Comparison of ENCODE assay signal across 8 mouse cellular contexts in genomic region chr17:63849151-63849550, GRCm38 (mm10). TPM values are rescaled to one million over a fixed set of nuclear protein-coding genes. Genes with fewer than 3 reads are reported as not detected.
DNase-seq lines count a peak whose midpoint lies in the region; ATAC-seq and TF ChIP-seq lines count a peak whose summit lies in the region.

No protein-coding gene starts in this region.

- H3K4me1 ChIP-seq in embryonic facial prominence, embryonic 12.5 days = 0 out of 2 replicates have a peak, but pooled peaks cover 3% of the 10 kb centered on the region
- H3K4me1 ChIP-seq in hindbrain, postnatal 0 days (ENCODE audit: insufficient read depth, low read length) = no peaks in the 10 kb centered on the region
- no peaks in the 10 kb centered on the region for H3K4me1 ChIP-seq in midbrain, embryonic 16.5 days (ENCODE audit: control insufficient read depth, insufficient read depth, low read length)

- no peaks in the 10 kb centered on the region for H3K36me3 ChIP-seq in embryonic facial prominence, embryonic 12.5 days
- no peaks in the 10 kb centered on the region for H3K36me3 ChIP-seq in hindbrain, postnatal 0 days (ENCODE audit: insufficient read depth, low read length)
- no peaks in the 10 kb centered on the region for H3K36me3 ChIP-seq in midbrain, embryonic 16.5 days (ENCODE audit: control insufficient read depth, insufficient read depth, low read length)

- no peaks in the 10 kb centered on the region for H3K9me3 ChIP-seq in embryonic facial prominence, embryonic 12.5 days
- H3K9me3 ChIP-seq in hindbrain, postnatal 0 days (ENCODE audit: low read length) = no peaks in the 10 kb centered on the region
- no peaks in the 10 kb centered on the region for H3K9me3 ChIP-seq in midbrain, embryonic 16.5 days (replicated peaks; ENCODE audit: control insufficient read depth, low read length, poor library complexity, severe bottlenecking)

- peak overlapping the region; percentile 56 for H3K4me2 ChIP-seq in embryonic facial prominence, embryonic 12.5 days (replicated peaks)
- peak overlapping the region; percentile 77 for H3K4me2 ChIP-seq in hindbrain, postnatal 0 days (ENCODE audit: low read depth, low read length)
- H3K4me2 ChIP-seq in midbrain, embryonic 16.5 days (ENCODE audit: low read length) = peak overlapping the region; percentile 71

- TF ChIP-seq CTCF in hindbrain, postnatal 0 days (IDR thresholded peaks at IDR 0.05; ENCODE audit: low read depth) = no peak

- H3K27ac ChIP-seq in embryonic facial prominence, embryonic 12.5 days = peak overlapping the region; percentile 54
- peak overlapping the region; percentile 77 for H3K27ac ChIP-seq in hindbrain, postnatal 0 days
- peak overlapping the region; percentile 31 for H3K27ac ChIP-seq in midbrain, embryonic 16.5 days (ENCODE audit: low read length)

- peak overlapping the region; percentile 77 for H3K9ac ChIP-seq in embryonic facial prominence, embryonic 12.5 days
- peak overlapping the region; percentile 68 for H3K9ac ChIP-seq in hindbrain, postnatal 0 days (replicated peaks; ENCODE audit: low read length)
- peak overlapping the region; percentile 79 for H3K9ac ChIP-seq in midbrain, embryonic 16.5 days (ENCODE audit: low read depth, low read length)

- H3K27me3 ChIP-seq in embryonic facial prominence, embryonic 12.5 days = no peaks in the 10 kb centered on the region
- H3K27me3 ChIP-seq in hindbrain, postnatal 0 days (ENCODE audit: insufficient read depth, low read length) = no peaks in the 10 kb centered on the region
- no peaks in the 10 kb centered on the region for H3K27me3 ChIP-seq in midbrain, embryonic 16.5 days (ENCODE audit: control insufficient read depth, insufficient read depth, low read depth, low read length)

- 8% methylated on average over 6 of the region's 6 CpGs for WGBS in embryonic facial prominence, embryonic 12.5 days
- WGBS in hindbrain, postnatal 0 days = 6% methylated on average over 6 of the region's 6 CpGs
- WGBS in midbrain, embryonic 16.5 days = 2% methylated on average over 6 of the region's 6 CpGs

- peak overlapping the region; percentile 66 for H3K4me3 ChIP-seq in embryonic facial prominence, embryonic 12.5 days
- H3K4me3 ChIP-seq in hindbrain, postnatal 0 days (ENCODE audit: low read length) = peak overlapping the region; percentile 63
- H3K4me3 ChIP-seq in midbrain, embryonic 16.5 days (ENCODE audit: low read depth, low read length) = peak overlapping the region; percentile 59

- peak; percentile 13 for DNase-seq in kidney, postnatal 10 days
- no peak for DNase-seq in kidney, postnatal 25 days
- peak; percentile 2 for DNase-seq in hindbrain, postnatal 0 days (ENCODE audit: low spot score)
- no peak for DNase-seq in cerebellum, postnatal 4 days (ENCODE audit: low spot score in 2 of 2)
- no peak for DNase-seq in MN1 (ENCODE audit: low spot score)
- no peak for DNase-seq in right cerebral cortex, postnatal 10 days (ENCODE audit: low spot score in 2 of 2)

- ATAC-seq in embryonic facial prominence, embryonic 12.5 days (ENCODE audit: insufficient number of reproducible peaks, insufficient read depth, low FRiP score, low TSS enrichment) = no peak
- peak; percentile 14; the same call in 1 of the 2 replicates for ATAC-seq in hindbrain, postnatal 0 days
- peak; percentile 46 for ATAC-seq in midbrain, embryonic 16.5 days

RNA-seq across cellular contexts. Expression of gene Fer, which starts 13.7 kb away (rescaled TPM):
- polyA plus RNA-seq in embryonic facial prominence, embryonic 12.5 days (2016; fragmentation: Nextera tagmentation; extraction: Ambion mirVana) = 32.2 and 33.4 TPM in 2 replicates
- 14.3 and 20.8 TPM in 2 replicates for total RNA-seq in hindbrain, postnatal 0 days (2014; rRNA removed)
- 24.8 and 25.1 TPM in 2 replicates for polyA plus RNA-seq in hindbrain, postnatal 0 days (2015; fragmentation: Nextera tagmentation; extraction: Ambion mirVana)
- 33.2 and 36.4 TPM in 2 replicates for polyA plus RNA-seq in midbrain, embryonic 16.5 days (2015; fragmentation: Nextera tagmentation; extraction: Ambion mirVana)

RNA-seq across cellular contexts. Expression of gene A930002H24Rik, which starts 14.4 kb away (rescaled TPM):
- 2.7 and 4.7 TPM in 2 replicates for polyA plus RNA-seq in embryonic facial prominence, embryonic 12.5 days (2016; fragmentation: Nextera tagmentation; extraction: Ambion mirVana)
- total RNA-seq in hindbrain, postnatal 0 days (2014; rRNA removed) = 8.4 TPM in 1 of 2 replicates, not detected in the other
- 2.8 and 3.8 TPM in 2 replicates for polyA plus RNA-seq in hindbrain, postnatal 0 days (2015; fragmentation: Nextera tagmentation; extraction: Ambion mirVana)
- 2.3 and 2.9 TPM in 2 replicates for polyA plus RNA-seq in midbrain, embryonic 16.5 days (2015; fragmentation: Nextera tagmentation; extraction: Ambion mirVana)

Comparison
In these comparisons a context has a peak if more than half of its experiments do, and no peak if none do; other contexts are left out.
1. DNase-seq: peak in kidney, postnatal 10 days (single experiment) and hindbrain, postnatal 0 days (single experiment); none in kidney, postnatal 25 days (0 of 2), cerebellum, postnatal 4 days (0 of 2), MN1 (single experiment) and right cerebral cortex, postnatal 10 days (0 of 2).
2. Peak in every context shown above with its lines, with median percentiles within 50 percentile points of each other: H3K27ac ChIP-seq, H3K4me2 ChIP-seq, H3K4me3 ChIP-seq and H3K9ac ChIP-seq.